Mouse (Mus musculus): ENCODE data around the gene Erc2. TPM values are rescaled to one million over a fixed set of nuclear protein-coding genes. Genes with fewer than 3 reads are reported as not detected.

Gene Erc2
- total and polyA plus RNA-seq, 3 experiments, result not detected

- in situ Hi-C loops (cut with MboI; ENCODE audit: low pct_ligation_motif_present, low pct_unique_long_range_greater_than_20kb, low sequenced_read_pairs) (no loop called here), dilution Hi-C loops (cut with MboI; ENCODE audit: extremely low pct_ligation_motif_present, extremely low pct_unique_long_range_greater_than_20kb, low sequenced_read_pairs) (no loop called here)
- Histone ChIP-seq H3K9me3 (replicated peaks; ENCODE audit: low read length) (peaks cover 95% of the 10 kb centered on the region), H3K79me2 (replicated peaks; ENCODE audit: control insufficient read depth, extremely low read depth, insufficient read depth, poor library complexity, severe bottlenecking) (no peaks in the 10 kb centered on the region), H3K4me3 (replicated peaks in 1 of 3; ENCODE audit: low read depth in 2 of 3, low read length in 2 of 3, poor library complexity in 1 of 3) (no peak overlapping the region), H3K9ac (ENCODE audit: insufficient read depth, low read depth) (no peak overlapping the region), H3K36me3 (replicated peaks in 1 of 2; ENCODE audit: control insufficient read depth in 1 of 2, insufficient read depth in 1 of 2, low read length in 1 of 2) (no peaks in the 10 kb centered on the region), H3K4me1 (ENCODE audit: control insufficient read depth in 1 of 2, insufficient read depth in 2 of 2) (no peaks in the 10 kb centered on the region), H3K4me2 (ENCODE audit: insufficient read depth, low read depth, poor library complexity, severe bottlenecking) (no peak overlapping the region), H3K27ac (ENCODE audit: insufficient read depth, low read depth) (no peak overlapping the region), H3K27me3 (replicated peaks) (no peaks in the 10 kb centered on the region)
- no peak for DNase-seq (ENCODE audit: extremely low read depth)
- no peak for TF ChIP-seq MAFK (IDR thresholded peaks at IDR 0.05; ENCODE audit: insufficient replicate concordance, low read length)
- no peak for TF ChIP-seq MXI1 (IDR thresholded peaks at IDR 0.05; ENCODE audit: low read depth, low read length)
- TF ChIP-seq MAX (IDR thresholded peaks at IDR 0.05; ENCODE audit: low read length), result no peak
Observed at GRCm38 (mm10) chr14:28506376-28506831, 884.2 kb downstream of the Erc2 start.

DNA sequence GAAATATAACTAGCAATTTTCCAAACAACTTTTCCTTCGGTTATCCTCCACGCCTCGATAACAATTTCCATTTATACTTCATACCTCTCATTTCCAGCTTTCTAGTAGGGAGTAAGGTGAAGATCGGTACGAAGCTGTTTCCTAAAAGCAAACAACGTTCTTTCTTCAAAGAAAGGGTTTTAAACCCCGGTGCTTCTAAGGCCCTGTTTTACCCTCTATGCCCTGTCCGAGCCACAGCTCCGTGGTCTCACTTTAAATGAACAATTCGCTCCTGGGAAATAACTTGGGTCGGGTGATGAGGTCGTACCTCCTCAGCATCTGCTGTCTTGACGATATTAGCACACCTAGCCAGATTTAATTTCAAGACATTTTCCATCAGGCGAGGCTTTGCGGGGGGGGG, 884.8 kb downstream of the Erc2 start:
- H3K4me2 ChIP-seq (ENCODE audit: insufficient read depth, low read depth, poor library complexity, severe bottlenecking), result no peak overlapping the region
- H3K4me3 ChIP-seq (replicated peaks in 1 of 3; ENCODE audit: low read depth in 2 of 3, low read length in 2 of 3, poor library complexity in 1 of 3), result no peak overlapping the region
- in situ Hi-C loops (cut with MboI; ENCODE audit: low pct_ligation_motif_present, low pct_unique_long_range_greater_than_20kb, low sequenced_read_pairs) (no loop called here), dilution Hi-C loops (cut with MboI; ENCODE audit: extremely low pct_ligation_motif_present, extremely low pct_unique_long_range_greater_than_20kb, low sequenced_read_pairs) (no loop called here)
- no peaks in the 10 kb centered on the region for H3K4me1 ChIP-seq (ENCODE audit: control insufficient read depth in 1 of 2, insufficient read depth in 2 of 2)
- H3K79me2 ChIP-seq (replicated peaks; ENCODE audit: control insufficient read depth, extremely low read depth, insufficient read depth, poor library complexity, severe bottlenecking), result no peaks in the 10 kb centered on the region
- H3K9ac ChIP-seq (ENCODE audit: insufficient read depth, low read depth), result no peak overlapping the region
- DNase-seq (ENCODE audit: extremely low read depth), result no peak
- peaks cover 93% of the 10 kb centered on the region for H3K9me3 ChIP-seq (replicated peaks; ENCODE audit: low read length)
- H3K27me3 ChIP-seq (replicated peaks), result no peaks in the 10 kb centered on the region
- H3K27ac ChIP-seq (ENCODE audit: insufficient read depth, low read depth), result no peak overlapping the region
- H3K36me3 ChIP-seq (replicated peaks in 1 of 2; ENCODE audit: control insufficient read depth in 1 of 2, insufficient read depth in 1 of 2, low read length in 1 of 2), result no peaks in the 10 kb centered on the region
- TF ChIP-seq SIN3A (IDR thresholded peaks at IDR 0.05; ENCODE audit: low read length) (no peak), TCF12 (IDR thresholded peaks at IDR 0.05; ENCODE audit: low read depth, low read length) (no peak), EP300 (IDR thresholded peaks at IDR 0.05; ENCODE audit: low read length) (no peak), MEF2A (IDR thresholded peaks at IDR 0.05; ENCODE audit: borderline replicate concordance, low read depth, low read length) (no peak), RAD21 (IDR thresholded peaks at IDR 0.05; ENCODE audit: low read depth, low read length) (no peak), IRF4 (IDR thresholded peaks at IDR 0.05; ENCODE audit: low read depth, low read length) (no peak), GABPA (IDR thresholded peaks at IDR 0.05; ENCODE audit: insufficient replicate concordance, low read depth, low read length) (no peak), CHD2 (IDR thresholded peaks at IDR 0.05; ENCODE audit: low read length) (no peak), JUND (conservative IDR thresholded peaks at IDR 0.05; ENCODE audit: low read depth, low read length) (no peak), JUN (IDR thresholded peaks at IDR 0.05; ENCODE audit: insufficient read depth, low read depth, low read length) (no peak), ZMIZ1 (IDR thresholded peaks at IDR 0.05; ENCODE audit: low read depth, low read length) (no peak), BHLHE40 (IDR thresholded peaks at IDR 0.05; ENCODE audit: low read depth, low read length) (no peak), PAX5 (IDR thresholded peaks at IDR 0.05; ENCODE audit: low read length) (no peak), POLR2A (IDR thresholded peaks at IDR 0.05; ENCODE audit: low read depth, low read length) (no peak)

All from CH12.LX (cell line).